Mouse (Mus musculus): ENCODE data around the gene Olfr857.
"Not testable (repeated sequence)": the region's sequence is repeated elsewhere in the genome, so short reads cannot be mapped to it uniquely, and the experiment has no call there.

Olfr857 gene

GRCm38 (mm10) chr9:19709133-19709532 is at the start of gene Olfr857:
Gene Olfr857, plus strand, starts transcription at chr9:19709433.
- no peak for DNase-seq (ENCODE audit: low read depth, low spot score)

- DNase-seq (ENCODE audit: low read depth, low spot score): no peak
These were observed 19.0 kb upstream of the Olfr857 start for GRCm38 (mm10) chr9:19690281-19690680.

GRCm38 (mm10) chr9:19691426-19691825 is 17.8 kb upstream of the Olfr857 start:
- no peak for DNase-seq (ENCODE audit: low read depth, low spot score)

GRCm38 (mm10) chr9:19692430-19692829 is 16.8 kb upstream of the Olfr857 start:
- DNase-seq (ENCODE audit: low read depth, low spot score): no peak

GRCm38 (mm10) chr9:19694285-19694684 is 14.9 kb upstream of the Olfr857 start:
- DNase-seq (ENCODE audit: low read depth, low spot score): not testable (repeated sequence)

- DNase-seq (ENCODE audit: low read depth, low spot score): not testable (repeated sequence)
These were observed 14.3 kb upstream of the Olfr857 start for GRCm38 (mm10) chr9:19694898-19695379.

GRCm38 (mm10) chr9:19704546-19704945 is 4.7 kb upstream of the Olfr857 start:
- not testable (repeated sequence) for DNase-seq (ENCODE audit: low read depth, low spot score)

All from brain, embryonic 18.5 days (tissue).